23 mouse cellular contexts compared by ENCODE assay signal in the genomic region with DNA sequence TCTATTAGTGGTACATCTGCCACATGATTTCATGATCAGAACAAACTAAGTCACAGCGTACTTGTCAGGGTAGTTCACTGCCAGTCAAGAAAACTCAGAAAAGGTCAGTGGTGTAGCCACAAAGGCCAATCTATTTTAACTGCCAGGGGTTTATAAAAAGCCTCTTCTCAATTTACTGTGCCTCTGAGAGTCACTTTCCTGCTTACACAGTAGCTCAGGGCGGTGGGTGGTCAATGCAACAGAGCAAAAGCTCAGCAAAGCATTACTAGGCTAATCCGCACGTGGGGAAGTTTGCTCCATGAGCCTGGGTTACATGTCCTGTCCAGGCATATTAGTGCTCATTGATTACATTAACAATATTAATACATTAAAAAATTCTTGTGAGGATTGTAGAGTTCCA. TPM values are rescaled to one million over a fixed set of nuclear protein-coding genes. Genes with fewer than 3 reads are reported as not detected.
DNase-seq lines count a peak whose midpoint lies in the region; TF ChIP-seq lines count a peak whose summit lies in the region.
"Had no signal": no experiment of that assay in that cellular context is flagged by ENCODE, and none has a peak within 500 bp of the region (broad histone marks: within the 10 kb centered on the region; RNA-seq: fewer than 3 reads in every experiment).

No protein-coding gene starts in this region.

- no peaks in the 10 kb centered on the region for H3K4me1 ChIP-seq in heart, embryonic 10.5 days
- H3K4me1 ChIP-seq: embryonic facial prominence, embryonic 13.5 days; embryonic facial prominence, embryonic 15.5 days had no signal

- no peaks in the 10 kb centered on the region for H3K27me3 ChIP-seq in heart, embryonic 10.5 days (ENCODE audit: insufficient read depth, poor library complexity, severe bottlenecking)
- H3K27me3 ChIP-seq: embryonic facial prominence, embryonic 13.5 days; embryonic facial prominence, embryonic 15.5 days; forebrain, embryonic 12.5 days had no signal

- no peaks in the 10 kb centered on the region for H3K36me3 ChIP-seq in heart, embryonic 10.5 days
- H3K36me3 ChIP-seq: embryonic facial prominence, embryonic 13.5 days; embryonic facial prominence, embryonic 15.5 days; forebrain, embryonic 10.5 days; forebrain, embryonic 12.5 days had no signal

- peak overlapping the region; percentile 56; the same call in 1 of the 2 replicates for H3K4me3 ChIP-seq in gastrocnemius, adult 2 months
- H3K4me3 ChIP-seq in heart, embryonic 10.5 days, result no peak overlapping the region
- H3K4me3 ChIP-seq: embryonic facial prominence, embryonic 13.5 days; embryonic facial prominence, embryonic 15.5 days; erythroblast, embryonic 14.5 days; forebrain, embryonic 10.5 days; forebrain, embryonic 12.5 days had no signal

- TF ChIP-seq CTCF in gastrocnemius, adult 2 months (IDR thresholded peaks at IDR 0.05), result no peak

- intact Hi-C loops in gastrocnemius, adult 2 months (cut with DNase I), result no loop called here
- intact Hi-C loops in heart, postnatal 25 days (cut with DNase I), result no loop called here
- intact Hi-C loops in left cerebral cortex, postnatal 10 days (cut with DNase I), result no loop called here

- peak overlapping the region; percentile 95 for H3K27ac ChIP-seq in gastrocnemius, adult 2 months
- no peak overlapping the region for H3K27ac ChIP-seq in heart, embryonic 10.5 days
- H3K27ac ChIP-seq: embryonic facial prominence, embryonic 13.5 days; embryonic facial prominence, embryonic 15.5 days; forebrain, embryonic 10.5 days; forebrain, embryonic 12.5 days had no signal

- peak; percentile 67 for DNase-seq in gastrocnemius, adult 2 months
- no peak for DNase-seq in gastrocnemius, postnatal 10 days
- DNase-seq in heart, embryonic 10.5 days (ENCODE audit: low spot score), result peak; percentile 63
- DNase-seq in heart, postnatal 25 days (ENCODE audit: low spot score), result no peak
- peak; percentile 38 for DNase-seq in gastrocnemius, postnatal 25 days
- peak; percentile 83 for DNase-seq in skeletal muscle tissue, adult 2 months (ENCODE audit: low read depth, low spot score)
- DNase-seq in left cerebral cortex, postnatal 10 days (ENCODE audit: extremely low spot score in 1 of 2, low spot score in 2 of 2), result no peak
- no peak for DNase-seq in testis, postnatal 10 days (ENCODE audit: low spot score)
- DNase-seq: adrenal gland, adult 2 months; adrenal gland, postnatal 10 days; adrenal gland, postnatal 25 days; cerebellum, adult 11 months; cerebellum, adult 18-20 months; cerebellum, adult 8-10 months; cerebellum, adult 9-11 months; cerebellum, postnatal 14 days; cerebellum, postnatal 36 days; embryo, embryonic 11 days had no signal

- WGBS in heart, embryonic 10.5 days, result 86% methylated on average over 4 of the region's 4 CpGs

- no peaks in the 10 kb centered on the region for H3K9me3 ChIP-seq in heart, embryonic 10.5 days
- H3K9me3 ChIP-seq: embryonic facial prominence, embryonic 13.5 days; embryonic facial prominence, embryonic 15.5 days; forebrain, embryonic 10.5 days; forebrain, embryonic 12.5 days had no signal

RNA-seq across cellular contexts. Expression of gene Agl, which starts 8.0 kb away (rescaled TPM):
- 1,000 to 10,000 TPM in 1 of 2 experiments, 100 to 1,000 TPM in 1; 657 to 1,000 TPM for total RNA-seq in gastrocnemius, adult 2 months (2021)
- 100 to 1,000 TPM; 369 to 472 TPM for total RNA-seq in gastrocnemius, postnatal 10 days (2021)
- 30.7 and 47.2 TPM in 2 replicates for polyA plus RNA-seq in heart, embryonic 10.5 days (2016; fragmentation: Nextera tagmentation; extraction: Ambion mirVana)
- total RNA-seq in heart, postnatal 25 days (2021), result 100 to 1,000 TPM; 199 to 210 TPM
- total RNA-seq in gastrocnemius, postnatal 25 days (2021), result 100 to 1,000 TPM; 558 to 691 TPM
- 10 to 100 TPM; 25.5 to 26.1 TPM for total RNA-seq in left cerebral cortex, postnatal 10 days (2021)
- polyA plus RNA-seq: erythroblast, embryonic 14.5 days had no signal

RNA-seq across cellular contexts. Expression of gene Frrs1, which starts 43.3 kb away (rescaled TPM):
- 1 to 10 TPM; 1.9 to 2.7 TPM for total RNA-seq in gastrocnemius, adult 2 months (2021)
- total RNA-seq in gastrocnemius, postnatal 10 days (2021), result 1 to 10 TPM; 1.9 to 2.8 TPM
- polyA plus RNA-seq in heart, embryonic 10.5 days (2016; fragmentation: Nextera tagmentation; extraction: Ambion mirVana), result 24.8 and 32.7 TPM in 2 replicates
- 1 to 10 TPM; 3.1 to 4.8 TPM for total RNA-seq in heart, postnatal 25 days (2021)
- total RNA-seq in gastrocnemius, postnatal 25 days (2021), result 1 to 10 TPM; 3.7 to 4.2 TPM
- 1 to 10 TPM; 1.8 to 3.1 TPM for total RNA-seq in left cerebral cortex, postnatal 10 days (2021)

Comparison
In these comparisons a context has a peak if more than half of its experiments do, and no peak if none do; other contexts are left out.
1. DNase-seq: peak in gastrocnemius, adult 2 months (single experiment), heart, embryonic 10.5 days (single experiment), gastrocnemius, postnatal 25 days (single experiment) and skeletal muscle tissue, adult 2 months (single experiment); none in gastrocnemius, postnatal 10 days (single experiment), heart, postnatal 25 days (single experiment), left cerebral cortex, postnatal 10 days (0 of 2) and testis, postnatal 10 days (single experiment).
2. RNA of gene Agl, which starts 8.0 kb away (total RNA-seq): 657 to 1,000 TPM in gastrocnemius, adult 2 months, 558 to 691 TPM in gastrocnemius, postnatal 25 days, 369 to 472 TPM in gastrocnemius, postnatal 10 days and 199 to 210 TPM in heart, postnatal 25 days; 25.5 to 26.1 TPM in left cerebral cortex, postnatal 10 days; every median in the first group is over 4 times any median in the second.